Mouse (Mus musculus) midbrain, postnatal 0 days (tissue): ENCODE measurements around the gene Prrc2b. TPM values are rescaled to one million over a fixed set of nuclear protein-coding genes. Genes with fewer than 3 reads are reported as not detected.

Source experiments
- ATAC-seq: fragments of 200-750 bp; cut with Nextera tagmentation; 2 replicates; pipeline ENCODE4 v1.8.0; 2017; ENCODE audit warnings: moderate number of reproducible peaks, mild to moderate bottlenecking, moderate TSS enrichment, moderate library complexity; ENCODE audit not compliant: low FRiP score
- DNase-seq: peaks from one replicate; pipeline ENCODE4 v3.0.0-alpha.2; 2015; ENCODE audit warnings: low spot score
- H3K27ac ChIP-seq: fragments of 300-500 bp; sonication (generic); 2 replicates; pipeline ENCODE4 v1.5.1; 2014; ENCODE audit warnings: low read depth, mild to moderate bottlenecking, low read length, mixed read lengths
- H3K27me3 ChIP-seq: fragments of 300-500 bp; sonication (generic); 2 replicates; pipeline ENCODE4 v1.6.1; 2014; ENCODE audit warnings: low read length, control low read depth, mixed read lengths; ENCODE audit not compliant: insufficient read depth
- H3K36me3 ChIP-seq: fragments of 300-500 bp; sonication (generic); 2 replicates; pipeline ENCODE4 v1.6.1; 2014; ENCODE audit warnings: low read length, control low read depth, mixed read lengths; ENCODE audit not compliant: insufficient read depth
- H3K4me1 ChIP-seq: fragments of 300-500 bp; sonication (generic); 2 replicates; pipeline ENCODE4 v1.6.1; 2014; ENCODE audit warnings: mild to moderate bottlenecking, control low read depth, antibody characterized with exemption, low read length, mixed read lengths; ENCODE audit not compliant: insufficient read depth
- H3K4me2 ChIP-seq: fragments of 300-500 bp; sonication (generic); 2 replicates; pipeline ENCODE4 v1.6.1; 2014; ENCODE audit warnings: low read depth, mild to moderate bottlenecking, low read length, mixed read lengths; ENCODE audit not compliant: poor library complexity, severe bottlenecking
- H3K4me3 ChIP-seq: fragments of 300-500 bp; sonication (generic); 2 replicates; pipeline ENCODE4 v1.5.1; 2014; ENCODE audit warnings: low read depth, mild to moderate bottlenecking, low read length, moderate library complexity
- H3K9ac ChIP-seq: fragments of 300-500 bp; sonication (generic); replicated peaks from 2 replicates; pipeline ENCODE4 v1.6.1; 2014; ENCODE audit warnings: mild to moderate bottlenecking, low read length, moderate library complexity, mixed read lengths; ENCODE audit not compliant: poor library complexity, severe bottlenecking
- H3K9me3 ChIP-seq: fragments of 300-500 bp; sonication (generic); 2 replicates; pipeline ENCODE4 v1.6.1; 2016; ENCODE audit warnings: low read length, control low read depth
- CTCF ChIP-seq: IDR thresholded peaks from 2 replicates; pipeline ENCODE4 v1.5.1; 2016; ENCODE audit warnings: antibody characterized with exemption, mild to moderate bottlenecking
- WGBS: fragments of 180-500 bp; shearing (Covaris S2); extraction: QIAGEN DNeasy Blood & Tissue Kit; methylation state at CpG from one replicate; pipeline ENCODE4 v1.1.7; 2014; 5-methylcytosine and 5-hydroxymethylcytosine counted together
- polyA plus RNA-seq: library from polyadenylated mRNA; unstranded; fragments of >200 nt; fragmentation: Nextera tagmentation; extraction: Ambion mirVana; gene quantifications from 2 replicates; pipeline ENCODE4 v1.2.1, GENCODE M21; 2015
- total RNA-seq: library from RNA; depleted of rRNA; stranded (reverse); fragments of >200 nt; gene quantifications from 2 replicates; pipeline ENCODE4 v1.2.3, GENCODE M21; 2014

The Prrc2b gene
- total and polyA plus RNA-seq, 2 experiments from 2014 or later = 65.9 to 164 TPM

GRCm38 (mm10) chr2:32216506-32216905, 65.6 kb downstream of the Prrc2b start:
- WGBS = 89% methylated on average over 10 of the region's 10 CpGs
- Histone ChIP-seq H3K4me3 (no peak overlapping the region), H3K4me1 (no peaks in the 10 kb centered on the region), H3K4me2 (no peak overlapping the region), H3K9me3 (no peaks in the 10 kb centered on the region), H3K36me3 (peaks cover 98% of the 10 kb centered on the region), H3K27ac (no peak overlapping the region), H3K27me3 (no peaks in the 10 kb centered on the region), H3K9ac (no peak overlapping the region)
- DNase-seq (no peak), ATAC-seq (no peak)
- TF ChIP-seq CTCF = no peak

- Histone ChIP-seq H3K9ac (no peak overlapping the region), H3K9me3 (no peaks in the 10 kb centered on the region), H3K4me1 (no peaks in the 10 kb centered on the region), H3K4me3 (no peak overlapping the region), H3K4me2 (no peak overlapping the region), H3K36me3 (peaks cover 97% of the 10 kb centered on the region), H3K27ac (no peak overlapping the region), H3K27me3 (no peaks in the 10 kb centered on the region)
- ATAC-seq (no peak), DNase-seq (no peak)
- no peak for TF ChIP-seq CTCF
- 85% methylated on average over 8 of the region's 8 CpGs for WGBS
Observed at GRCm38 (mm10) chr2:32217656-32218055, 66.8 kb downstream of the Prrc2b start.

- no peaks in the 10 kb centered on the region for H3K27me3 ChIP-seq
- H3K27ac ChIP-seq = no peak overlapping the region
- DNase-seq (no peak), ATAC-seq (no peak)
- H3K36me3 ChIP-seq = peaks cover 97% of the 10 kb centered on the region
- no peak overlapping the region for H3K4me3 ChIP-seq
- TF ChIP-seq CTCF = no peak
- WGBS = 99% methylated on average over 5 of the region's 5 CpGs
- H3K9me3 ChIP-seq = no peaks in the 10 kb centered on the region
- no peaks in the 10 kb centered on the region for H3K4me1 ChIP-seq
- H3K4me2 ChIP-seq = no peak overlapping the region
- no peak overlapping the region for H3K9ac ChIP-seq
Observed at GRCm38 (mm10) chr2:32218113-32218512, 67.2 kb downstream of the Prrc2b start.

GRCm38 (mm10) chr2:32218541-32219334, 67.9 kb downstream of the Prrc2b start:
- TF ChIP-seq CTCF = no peak
- no peak overlapping the region for H3K9ac ChIP-seq
- DNase-seq = no peak
- no peak for ATAC-seq
- no peaks in the 10 kb centered on the region for H3K9me3 ChIP-seq
- no peak overlapping the region for H3K4me2 ChIP-seq
- H3K4me3 ChIP-seq = no peak overlapping the region
- no peaks in the 10 kb centered on the region for H3K4me1 ChIP-seq
- no peaks in the 10 kb centered on the region for H3K27me3 ChIP-seq
- 86% methylated on average over 11 of the region's 11 CpGs for WGBS
- H3K36me3 ChIP-seq = peaks cover 97% of the 10 kb centered on the region
- no peak overlapping the region for H3K27ac ChIP-seq

GRCm38 (mm10) chr2:32219501-32219900, 68.6 kb downstream of the Prrc2b start:
- Histone ChIP-seq H3K4me2 (no peak overlapping the region), H3K9me3 (no peaks in the 10 kb centered on the region), H3K36me3 (peaks cover 99% of the 10 kb centered on the region), H3K4me1 (no peaks in the 10 kb centered on the region), H3K27ac (no peak overlapping the region), H3K9ac (no peak overlapping the region), H3K27me3 (no peaks in the 10 kb centered on the region), H3K4me3 (no peak overlapping the region)
- no peak for ATAC-seq
- DNase-seq = no peak
- TF ChIP-seq CTCF = no peak
- 95% methylated on average over 14 of the region's 14 CpGs for WGBS

GRCm38 (mm10) chr2:32220021-32220420, 69.1 kb downstream of the Prrc2b start:
- H3K27ac ChIP-seq = no peak overlapping the region
- no peaks in the 10 kb centered on the region for H3K4me1 ChIP-seq
- no peaks in the 10 kb centered on the region for H3K27me3 ChIP-seq
- H3K9me3 ChIP-seq = no peaks in the 10 kb centered on the region
- ATAC-seq = no peak
- TF ChIP-seq CTCF = no peak
- no peak overlapping the region for H3K4me2 ChIP-seq
- H3K36me3 ChIP-seq = peaks cover 99% of the 10 kb centered on the region
- WGBS = 98% methylated on average over 6 of the region's 6 CpGs
- no peak overlapping the region for H3K4me3 ChIP-seq
- H3K9ac ChIP-seq = no peak overlapping the region
- DNase-seq = no peak
